Mouse (Mus musculus): ENCODE results near the gene Mpi. TPM values are rescaled to one million over a fixed set of nuclear protein-coding genes. Genes with fewer than 3 reads are reported as not detected.

Gene Mpi
- total and polyA plus RNA-seq, 2 experiments from 2014 or later, result 97.7 to 130 TPM

DNA sequence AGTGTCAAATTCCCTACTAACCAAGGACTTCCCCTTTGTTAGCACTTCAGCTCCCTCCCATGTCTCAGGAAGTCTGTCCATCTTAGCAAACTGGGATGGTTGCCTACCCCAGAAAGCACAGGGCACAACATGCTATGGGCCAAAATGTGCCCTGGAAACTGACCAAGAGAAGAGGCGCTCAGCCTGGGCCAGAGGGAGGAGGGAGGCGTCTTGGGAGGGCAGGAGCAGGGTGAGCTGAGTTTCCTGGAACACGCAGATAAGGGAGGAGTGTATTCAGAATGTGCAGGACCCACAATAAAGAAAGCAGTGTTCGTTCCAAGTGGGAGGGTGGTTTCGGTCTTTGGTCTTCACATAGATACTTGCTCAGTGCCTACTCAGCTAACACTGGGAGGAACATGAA, 5.3 kb downstream of the Mpi start:
- no peak for TF ChIP-seq EP300 (IDR thresholded peaks at IDR 0.05; ENCODE audit: low read depth)
- no peak for TF ChIP-seq CTCF (IDR thresholded peaks at IDR 0.05; ENCODE audit: low read depth)
- ATAC-seq (ENCODE audit: insufficient read depth, low read depth), result no peak
- Histone ChIP-seq H3K36me3 (replicated peaks; ENCODE audit: control insufficient read depth, insufficient read depth, low read length) (peaks cover 66% of the 10 kb centered on the region), H3K27ac (ENCODE audit: low read depth) (no peak overlapping the region), H3K9me3 (replicated peaks; ENCODE audit: control insufficient read depth, low read length) (no peaks in the 10 kb centered on the region), H3K4me3 (ENCODE audit: low read depth, low read length) (no peak overlapping the region), H3K4me1 (ENCODE audit: control insufficient read depth, insufficient read depth) (peaks cover 39% of the 10 kb centered on the region), H3K9ac (replicated peaks; ENCODE audit: low read depth, low read length) (no peak overlapping the region), H3K27me3 (ENCODE audit: control insufficient read depth, insufficient read depth, low read length) (no peaks in the 10 kb centered on the region), H3K4me2 (ENCODE audit: low read depth, low read length) (no peak overlapping the region)
- 54% methylated on average over 5 of the region's 5 CpGs for WGBS
- DNase-seq (ENCODE audit: low spot score), result peak; percentile 30

GRCm38 (mm10) chr9:57543951-57544350, 8.6 kb downstream of the Mpi start:
- Histone ChIP-seq H3K4me2 (ENCODE audit: low read depth, low read length) (no peak overlapping the region), H3K27ac (ENCODE audit: low read depth) (no peak overlapping the region), H3K27me3 (ENCODE audit: control insufficient read depth, insufficient read depth, low read length) (no peaks in the 10 kb centered on the region), H3K36me3 (replicated peaks; ENCODE audit: control insufficient read depth, insufficient read depth, low read length) (peaks cover 79% of the 10 kb centered on the region), H3K4me3 (ENCODE audit: low read depth, low read length) (no peak overlapping the region), H3K9me3 (replicated peaks; ENCODE audit: control insufficient read depth, low read length) (no peaks in the 10 kb centered on the region), H3K4me1 (ENCODE audit: control insufficient read depth, insufficient read depth) (peaks cover 12% of the 10 kb centered on the region; the same call in 1 of the 2 replicates), H3K9ac (replicated peaks; ENCODE audit: low read depth, low read length) (no peak overlapping the region)
- TF ChIP-seq CTCF (IDR thresholded peaks at IDR 0.05; ENCODE audit: low read depth), result no peak
- no peak for TF ChIP-seq EP300 (IDR thresholded peaks at IDR 0.05; ENCODE audit: low read depth)
- no peak for DNase-seq (ENCODE audit: low spot score)
- no peak for ATAC-seq (ENCODE audit: insufficient read depth, low read depth)
- 61% methylated on average over 3 of the region's 3 CpGs for WGBS

- DNase-seq (ENCODE audit: low spot score) (peak; percentile 41), ATAC-seq (ENCODE audit: insufficient read depth, low read depth) (no peak)
- Histone ChIP-seq H3K27ac (ENCODE audit: low read depth) (no peak overlapping the region), H3K27me3 (ENCODE audit: control insufficient read depth, insufficient read depth, low read length) (no peaks in the 10 kb centered on the region), H3K4me2 (ENCODE audit: low read depth, low read length) (no peak overlapping the region), H3K36me3 (replicated peaks; ENCODE audit: control insufficient read depth, insufficient read depth, low read length) (peaks cover 59% of the 10 kb centered on the region), H3K9ac (replicated peaks; ENCODE audit: low read depth, low read length) (no peak overlapping the region), H3K4me1 (ENCODE audit: control insufficient read depth, insufficient read depth) (peaks cover 13% of the 10 kb centered on the region), H3K9me3 (replicated peaks; ENCODE audit: control insufficient read depth, low read length) (no peaks in the 10 kb centered on the region), H3K4me3 (ENCODE audit: low read depth, low read length) (no peak overlapping the region)
- peak; percentile 72 for TF ChIP-seq CTCF (IDR thresholded peaks at IDR 0.05; ENCODE audit: low read depth)
- TF ChIP-seq EP300 (IDR thresholded peaks at IDR 0.05; ENCODE audit: low read depth), result no peak
- 0% methylated on average over 1 of the region's 1 CpGs for WGBS
These were observed 11.3 kb downstream of the Mpi start for GRCm38 (mm10) chr9:57541312-57541711.

GRCm38 (mm10) chr9:57539550-57539949, 13.0 kb downstream of the Mpi start:
- H3K4me2 ChIP-seq (ENCODE audit: low read depth, low read length), result no peak overlapping the region
- H3K27me3 ChIP-seq (ENCODE audit: control insufficient read depth, insufficient read depth, low read length), result no peaks in the 10 kb centered on the region
- ATAC-seq (ENCODE audit: insufficient read depth, low read depth), result no peak
- TF ChIP-seq EP300 (IDR thresholded peaks at IDR 0.05; ENCODE audit: low read depth), result no peak
- no peak for TF ChIP-seq CTCF (IDR thresholded peaks at IDR 0.05; ENCODE audit: low read depth)
- H3K4me3 ChIP-seq (ENCODE audit: low read depth, low read length), result no peak overlapping the region
- H3K9me3 ChIP-seq (replicated peaks; ENCODE audit: control insufficient read depth, low read length), result no peaks in the 10 kb centered on the region
- peaks cover 13% of the 10 kb centered on the region for H3K4me1 ChIP-seq (ENCODE audit: control insufficient read depth, insufficient read depth)
- no peak overlapping the region for H3K9ac ChIP-seq (replicated peaks; ENCODE audit: low read depth, low read length)
- 88% methylated on average over 2 of the region's 2 CpGs for WGBS
- DNase-seq (ENCODE audit: low spot score), result no peak
- H3K36me3 ChIP-seq (replicated peaks; ENCODE audit: control insufficient read depth, insufficient read depth, low read length), result peaks cover 50% of the 10 kb centered on the region
- H3K27ac ChIP-seq (ENCODE audit: low read depth), result no peak overlapping the region

- DNase-seq (ENCODE audit: low spot score) (no peak), ATAC-seq (ENCODE audit: insufficient read depth, low read depth) (peak; percentile 46)
- peaks cover 50% of the 10 kb centered on the region for H3K36me3 ChIP-seq (replicated peaks; ENCODE audit: control insufficient read depth, insufficient read depth, low read length)
- H3K9me3 ChIP-seq (replicated peaks; ENCODE audit: control insufficient read depth, low read length), result no peaks in the 10 kb centered on the region
- H3K4me2 ChIP-seq (ENCODE audit: low read depth, low read length), result peak overlapping the region; percentile 95
- peak overlapping the region; percentile 68 for H3K4me3 ChIP-seq (ENCODE audit: low read depth, low read length)
- H3K27me3 ChIP-seq (ENCODE audit: control insufficient read depth, insufficient read depth, low read length), result no peaks in the 10 kb centered on the region
- no peak for TF ChIP-seq EP300 (IDR thresholded peaks at IDR 0.05; ENCODE audit: low read depth)
- TF ChIP-seq CTCF (IDR thresholded peaks at IDR 0.05; ENCODE audit: low read depth), result no peak
- peak overlapping the region; percentile 83 for H3K9ac ChIP-seq (replicated peaks; ENCODE audit: low read depth, low read length)
- WGBS, result under 1% methylated on average over 24 of the region's 24 CpGs
- peak overlapping the region; percentile 71 for H3K27ac ChIP-seq (ENCODE audit: low read depth)
- H3K4me1 ChIP-seq (ENCODE audit: control insufficient read depth, insufficient read depth), result peaks cover 13% of the 10 kb centered on the region
These were observed 14.8 kb downstream of the Mpi start for GRCm38 (mm10) chr9:57537728-57538181.
